Mouse (Mus musculus) MEL (cell line): ENCODE results near the gene Loxl1.

Source experiments
- CHD2 ChIP-seq: IDR thresholded peaks from 2 replicates; pipeline ENCODE4 v1.6.1; 2011; ENCODE audit warnings: low read length, improper control_type of control experiment
- CTCF ChIP-seq, 3 experiments: IDR thresholded peaks in 2 of 3; conservative IDR thresholded peaks in 1 of 3; 2 replicates each; pipeline ENCODE4 v1.5.1; 2011 to 2012; ENCODE audit warnings: low read length in 3 of 3, low read depth in 2 of 3, mild to moderate bottlenecking in 2 of 3, improper control_type of control experiment in 1 of 3, inconsistent platforms in 1 of 3, mixed read lengths in 1 of 3, moderate library complexity in 1 of 3; ENCODE audit not compliant: control insufficient read depth in 1 of 3, insufficient read depth in 1 of 3, poor library complexity in 1 of 3, severe bottlenecking in 1 of 3
- EP300 ChIP-seq, 2 experiments: IDR thresholded peaks; 2 replicates each; pipeline ENCODE4 v1.6.1; 2011; ENCODE audit warnings: improper control_type of control experiment in 2 of 2, low read length in 2 of 2, low read depth in 1 of 2, mild to moderate bottlenecking in 1 of 2
- MAZ ChIP-seq: IDR thresholded peaks from 2 replicates; pipeline ENCODE4 v1.6.1; 2012; ENCODE audit warnings: low read depth, mild to moderate bottlenecking, inconsistent platforms, low read length, improper control_type of control experiment
- MYC ChIP-seq: IDR thresholded peaks from 2 replicates; pipeline ENCODE4 v1.6.1; 2011; ENCODE audit warnings: low read depth, mild to moderate bottlenecking, low read length, improper control_type of control experiment, moderate library complexity
- POLR2A ChIP-seq, 2 experiments: IDR thresholded peaks; 2 replicates each; pipeline ENCODE4 v1.6.1; 2011 to 2012; ENCODE audit warnings: low read length in 2 of 2, mild to moderate bottlenecking in 2 of 2, control low read depth in 1 of 2, improper control_type of control experiment in 1 of 2, low read depth in 1 of 2, moderate library complexity in 1 of 2; ENCODE audit not compliant: control insufficient read depth in 1 of 2, insufficient read depth in 1 of 2, poor library complexity in 1 of 2
- TAL1 ChIP-seq: IDR thresholded peaks from 2 replicates; pipeline ENCODE4 v1.6.1; 2012; ENCODE audit warnings: mild to moderate bottlenecking, inconsistent platforms, low read length, moderate library complexity, mixed read lengths
- ZKSCAN1 ChIP-seq: IDR thresholded peaks from 2 replicates; pipeline ENCODE4 v1.6.1; 2012; ENCODE audit warnings: low read depth, mild to moderate bottlenecking, inconsistent platforms, low read length, improper control_type of control experiment, moderate library complexity

- TF ChIP-seq EP300 (IDR thresholded peaks at IDR 0.05; ENCODE audit: low read depth in 1 of 2, low read length in 2 of 2), result no peak
- no peak for TF ChIP-seq POLR2A (IDR thresholded peaks at IDR 0.05; ENCODE audit: control insufficient read depth in 1 of 2, insufficient read depth in 1 of 2, low read depth in 1 of 2, low read length in 2 of 2, poor library complexity in 1 of 2)
- TF ChIP-seq ZKSCAN1, result no peak
- TF ChIP-seq MAZ, result no peak
- no peak for TF ChIP-seq CHD2
- no peak for TF ChIP-seq TAL1
- no peak for TF ChIP-seq MYC
- no peak for TF ChIP-seq CTCF (IDR thresholded peaks at IDR 0.05 in 2 of 3, conservative IDR thresholded peaks at IDR 0.05 in 1 of 3; ENCODE audit: control insufficient read depth in 1 of 3, insufficient read depth in 1 of 3, low read depth in 2 of 3, low read length in 3 of 3, poor library complexity in 1 of 3, severe bottlenecking in 1 of 3)
These were observed 33.9 kb downstream of the Loxl1 start for GRCm38 (mm10) chr9:58278821-58279723.
